Mouse (Mus musculus) gastrocnemius, postnatal 25 days (tissue): ENCODE results near the gene Mrps23. TPM values are rescaled to one million over a fixed set of nuclear protein-coding genes. Genes with fewer than 3 reads are reported as not detected.

Experiments
- DNase-seq: peaks from one replicate; pipeline ENCODE4 v3.0.0; 2022
- long read RNA-seq, 2 experiments: library from polyadenylated mRNA; stranded (forward); transcript quantifications; one replicate each; pipeline ENCODE4 v2.0.0; 2021
- total RNA-seq, 2 experiments: library from RNA; stranded (reverse); gene quantifications; 1 replicate in 1 of 2; 2 replicates in 1 of 2; pipeline ENCODE4 v1.2.3; 2021

Mrps23 gene
- 100 to 1,000 TPM; 126 to 133 TPM for total RNA-seq
- long read RNA-seq, experiment 1, transcript Mrps23-203 (5 exons, 1,404 nt) = minor isoform, 29 of 168 reads
- long read RNA-seq, experiment 1, transcript Mrps23-201 (5 exons, 1,332 nt) = major isoform, 107 of 168 reads
- long read RNA-seq, experiment 1, partial matches to known transcripts = 14 of 168 reads
- long read RNA-seq, experiment 1, other reads (novel, unspliced or antisense) = 18 of 168 reads
- long read RNA-seq, experiment 2, transcript Mrps23-203 (5 exons, 1,404 nt) = minor isoform, 30 of 160 reads
- long read RNA-seq, experiment 2, transcript Mrps23-201 (5 exons, 1,332 nt) = major isoform, 95 of 160 reads
- long read RNA-seq, experiment 2, partial matches to known transcripts = 7 of 160 reads
- long read RNA-seq, experiment 2, other reads (novel, unspliced or antisense) = 28 of 160 reads

- peak; percentile 94 for DNase-seq
Observed at GRCm38 (mm10) chr11:88203712-88204532, at the start of gene Mrps23. Mrps23 (plus strand) TSS chr11:88204388.

GRCm38 (mm10) chr11:88154500-88154899 lies 49.7 kb upstream of the Mrps23 start:
- DNase-seq = no peak

DNA sequence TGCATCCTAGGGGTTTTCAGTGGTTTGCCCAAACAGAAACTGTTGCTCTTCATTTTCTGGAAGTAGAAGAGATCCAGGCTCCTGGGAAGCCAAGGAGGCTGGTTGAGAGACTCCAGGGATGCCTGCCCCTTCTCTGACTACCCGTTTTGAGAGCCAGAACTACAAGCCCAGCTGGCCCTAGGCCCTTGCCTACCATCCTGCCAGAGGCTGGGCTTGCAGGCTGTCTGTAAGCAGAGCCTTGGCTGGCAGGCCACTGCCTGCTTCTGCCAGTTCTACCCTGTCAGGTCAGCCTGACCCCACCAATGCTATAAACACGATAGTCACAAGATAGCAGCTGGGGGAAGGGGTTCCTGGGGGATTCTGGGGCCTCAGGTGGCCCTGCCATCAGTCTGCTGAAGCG lies 48.7 kb upstream of the Mrps23 start:
- DNase-seq = peak; percentile 93

DNA sequence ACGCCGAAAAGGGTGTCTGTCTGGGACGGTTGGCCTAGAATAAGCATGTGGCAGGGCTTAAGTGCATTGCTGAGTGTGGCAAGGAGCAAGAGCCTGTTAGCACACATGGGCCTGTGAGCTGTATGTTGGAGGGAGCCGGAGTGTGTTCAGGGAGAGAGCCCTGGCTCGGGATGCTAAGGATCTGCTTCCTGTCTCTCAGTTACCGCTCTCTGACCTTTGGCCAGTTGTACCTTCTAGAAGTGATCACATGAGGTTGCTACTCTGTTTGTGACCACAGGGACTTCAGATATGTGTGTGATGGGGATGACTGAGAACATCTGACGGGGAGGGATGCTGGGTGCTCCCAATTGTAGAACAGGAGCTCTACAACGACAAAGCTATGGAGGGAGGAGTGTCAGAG lies 48.2 kb upstream of the Mrps23 start:
- peak; percentile 65 for DNase-seq

DNA sequence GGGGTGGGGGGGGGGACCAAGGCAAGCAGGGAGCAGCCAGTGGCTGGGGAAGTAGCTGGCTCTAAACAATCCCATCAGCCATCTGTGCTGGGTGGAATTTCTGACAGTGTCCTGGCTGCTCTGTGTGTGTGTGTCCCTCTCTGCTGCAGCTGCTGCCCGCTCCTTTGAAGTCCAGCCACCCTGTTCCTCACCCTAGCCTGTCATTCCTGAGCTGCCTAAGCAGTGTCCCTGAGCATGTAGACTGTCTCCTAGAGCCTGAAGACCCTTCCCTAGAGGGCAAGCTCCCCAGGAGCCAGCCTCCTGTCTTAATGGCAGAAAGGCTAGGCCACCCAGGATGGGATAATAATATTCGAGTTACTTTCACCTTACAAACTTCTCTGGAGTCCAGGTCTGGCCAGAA lies 47.8 kb upstream of the Mrps23 start:
- DNase-seq = peak; percentile 76

- DNase-seq = peak; percentile 79
Observed at GRCm38 (mm10) chr11:88158842-88159246, 45.3 kb upstream of the Mrps23 start.

GRCm38 (mm10) chr11:88159389-88159788 lies 44.8 kb upstream of the Mrps23 start:
- DNase-seq = peak; percentile 79

DNA sequence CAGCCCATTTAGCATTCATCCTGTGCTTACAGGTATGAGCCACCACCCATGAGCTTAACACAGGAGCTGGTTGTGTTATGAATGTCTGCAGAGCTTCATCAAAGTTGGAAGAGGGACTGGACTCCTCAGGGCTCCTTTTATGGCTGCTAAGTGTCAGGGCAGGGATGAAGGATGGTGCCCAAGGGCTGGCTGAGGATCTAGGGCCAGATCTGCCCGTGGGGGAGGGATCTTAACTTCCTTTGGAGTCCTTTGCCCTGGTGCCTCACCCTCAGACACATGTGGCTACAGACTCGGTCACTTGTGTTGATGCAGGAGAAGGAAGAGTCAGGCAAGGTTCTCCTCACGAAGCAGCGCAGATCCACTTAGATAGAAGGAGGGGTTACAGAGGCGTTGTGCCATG lies 43.9 kb upstream of the Mrps23 start:
- DNase-seq = peak; percentile 70

DNA sequence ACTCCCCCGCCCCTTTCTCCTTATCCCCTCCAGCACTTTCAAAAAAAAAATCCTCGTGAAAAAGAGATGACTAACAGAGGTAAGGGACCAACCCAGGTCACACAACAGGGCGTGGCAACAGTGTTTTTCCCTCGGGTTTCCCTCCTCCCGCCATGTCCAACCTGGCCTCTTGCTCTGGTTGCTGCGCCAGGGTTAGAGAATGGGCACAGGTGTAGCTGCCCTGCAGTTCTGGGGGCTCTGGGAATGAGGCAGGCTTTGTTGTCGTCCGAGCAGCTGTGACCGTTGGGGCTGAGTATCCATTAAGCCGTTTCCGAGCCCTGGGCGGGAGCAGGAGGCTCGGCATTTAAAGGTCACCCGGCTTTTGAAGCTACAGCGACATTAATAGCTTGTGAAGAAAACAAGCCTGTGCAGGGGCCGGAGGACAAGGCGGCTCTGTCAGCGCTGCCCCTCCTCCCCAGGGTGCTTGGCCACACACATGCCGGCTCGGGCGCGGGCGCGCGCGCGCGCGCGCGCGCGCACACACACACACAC lies 43.1 kb upstream of the Mrps23 start:
- DNase-seq = peak; percentile 84

GRCm38 (mm10) chr11:88161651-88162362 lies 42.4 kb upstream of the Mrps23 start:
- DNase-seq = peak; percentile 95

DNA sequence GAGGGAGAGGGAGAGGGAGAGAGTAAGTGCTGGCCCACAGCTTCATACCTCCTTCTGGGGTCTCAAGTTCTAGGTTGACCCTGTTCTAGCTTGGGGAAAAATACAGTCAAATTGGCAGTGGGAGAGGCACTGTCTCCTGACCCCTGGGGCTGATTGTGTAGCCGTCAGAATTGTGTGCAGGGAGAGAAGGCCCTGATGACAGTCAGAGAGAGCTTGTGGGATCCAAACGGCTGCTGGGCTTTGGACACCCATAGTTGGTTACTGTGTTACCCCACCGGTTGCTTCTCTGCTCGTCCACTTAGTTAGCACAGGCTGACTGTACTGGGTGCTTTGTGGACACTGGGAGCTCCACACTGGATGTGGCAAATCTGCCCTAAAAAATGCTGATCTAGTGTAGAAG lies 41.4 kb upstream of the Mrps23 start:
- DNase-seq = no peak

- no peak for DNase-seq
Observed at GRCm38 (mm10) chr11:88164213-88164723, 39.9 kb upstream of the Mrps23 start.

GRCm38 (mm10) chr11:88164801-88165377 lies 39.3 kb upstream of the Mrps23 start:
- DNase-seq = peak; percentile 91

GRCm38 (mm10) chr11:88165683-88166364 lies 38.4 kb upstream of the Mrps23 start:
- no peak for DNase-seq

GRCm38 (mm10) chr11:88166471-88166870 lies 37.7 kb upstream of the Mrps23 start:
- DNase-seq = no peak

DNA sequence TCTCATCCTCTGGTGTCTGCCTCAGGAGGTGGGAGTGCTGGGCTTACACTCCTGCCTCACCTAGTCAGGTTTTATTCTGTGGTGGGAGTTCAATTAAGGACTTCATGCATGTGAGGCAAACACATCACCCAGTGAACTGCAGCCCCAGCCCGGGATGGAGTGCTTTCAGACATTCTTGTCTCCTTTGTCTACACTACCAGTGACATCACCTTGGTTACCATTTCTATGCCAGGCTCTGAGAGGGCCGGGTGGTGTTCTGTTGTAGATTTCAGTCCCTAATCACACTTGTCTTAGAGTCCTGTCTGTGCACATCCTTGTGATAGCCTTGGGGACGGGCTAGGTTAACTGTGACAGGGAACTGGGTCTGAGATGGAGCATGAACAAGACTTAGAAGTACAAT lies 35.6 kb upstream of the Mrps23 start:
- no peak for DNase-seq

DNA sequence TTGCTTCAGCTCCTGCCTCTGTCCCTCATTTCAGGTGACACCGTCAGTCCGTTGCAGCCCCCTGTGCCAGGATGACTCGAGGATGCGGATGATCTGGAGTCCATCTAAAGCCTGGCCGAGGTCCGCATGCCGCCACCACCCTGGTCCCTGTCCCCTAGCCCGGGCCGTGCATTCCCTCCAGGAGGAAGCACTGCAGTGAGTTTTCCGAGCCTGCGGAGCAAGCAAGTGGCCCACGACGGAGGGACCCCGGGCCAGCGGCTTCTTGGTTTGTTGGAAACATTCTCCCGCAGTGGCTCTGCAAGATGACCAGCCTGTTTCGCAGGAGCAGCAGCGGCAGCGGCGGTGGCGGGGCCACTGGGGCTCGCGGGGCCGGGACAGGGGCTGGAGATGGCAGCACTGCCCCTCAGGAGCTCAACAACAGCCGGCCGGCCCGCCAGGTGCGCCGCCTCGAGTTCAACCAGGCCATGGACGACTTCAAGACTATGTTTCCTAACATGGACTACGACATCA lies 34.6 kb upstream of the Mrps23 start:
- no peak for DNase-seq

GRCm38 (mm10) chr11:88170606-88171005 lies 33.6 kb upstream of the Mrps23 start:
- no peak for DNase-seq

DNA sequence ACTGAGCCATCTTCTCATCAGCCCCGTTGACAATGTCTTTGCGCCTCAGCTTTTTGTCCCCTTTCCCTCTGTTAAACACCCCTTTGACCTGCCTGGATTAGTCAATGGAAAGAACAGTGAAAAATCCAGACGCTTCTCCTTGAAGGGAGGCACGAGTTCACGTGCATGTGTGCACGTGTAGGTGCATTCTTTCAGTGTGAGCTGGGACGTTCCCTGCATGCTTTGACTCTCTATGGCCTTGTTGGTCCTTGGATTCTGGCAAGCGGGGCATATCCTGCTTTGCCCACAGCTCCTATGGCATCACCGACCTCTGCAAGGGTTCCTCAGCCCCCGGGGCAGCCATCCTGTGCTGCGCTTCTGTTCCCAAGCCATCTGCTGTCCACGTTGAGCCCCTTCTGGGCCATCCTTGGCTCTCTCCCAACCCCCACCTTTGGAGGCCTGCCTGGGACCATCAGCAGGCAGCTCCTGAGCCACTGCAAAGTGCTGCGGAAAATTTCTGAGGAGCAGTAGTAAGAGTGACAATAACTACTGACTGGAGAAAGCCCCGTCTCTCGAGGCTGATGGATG lies 32.2 kb upstream of the Mrps23 start:
- no peak for DNase-seq

GRCm38 (mm10) chr11:88172601-88173325 lies 31.4 kb upstream of the Mrps23 start:
- peak; percentile 83 for DNase-seq
